Mouse (Mus musculus) telencephalon, adult 2 months (tissue): Measurements from ENCODE around the gene Alg14.

Experiments
- DNase-seq: peaks from one replicate; pipeline ENCODE4 v3.0.0-alpha.2; 2011; ENCODE audit warnings: low read depth, low spot score

Alg14 gene

GRCm38 (mm10) chr3:121364388-121364787, 72.8 kb downstream of the Alg14 start:
- DNase-seq, result no peak

GRCm38 (mm10) chr3:121365131-121365530, 73.6 kb downstream of the Alg14 start:
- no peak for DNase-seq

GRCm38 (mm10) chr3:121368616-121369015, 77.0 kb downstream of the Alg14 start:
- no peak for DNase-seq

GRCm38 (mm10) chr3:121369517-121369916, 77.9 kb downstream of the Alg14 start:
- DNase-seq, result no peak

GRCm38 (mm10) chr3:121370301-121370700, 78.7 kb downstream of the Alg14 start:
- no peak for DNase-seq

- DNase-seq, result no peak
Measured at GRCm38 (mm10) chr3:121370830-121371526, 79.4 kb downstream of the Alg14 start.

- DNase-seq, result no peak
Measured at GRCm38 (mm10) chr3:121371527-121372220, 80.1 kb downstream of the Alg14 start.

GRCm38 (mm10) chr3:121373897-121374441, 82.4 kb downstream of the Alg14 start:
- DNase-seq, result no peak

GRCm38 (mm10) chr3:121375541-121376129, 84.1 kb downstream of the Alg14 start:
- DNase-seq, result no peak

- DNase-seq, result no peak
Measured at GRCm38 (mm10) chr3:121378708-121379612, 87.4 kb downstream of the Alg14 start.

- no peak for DNase-seq
Measured at GRCm38 (mm10) chr3:121379699-121380098, 88.1 kb downstream of the Alg14 start.

- DNase-seq, result no peak
Measured at GRCm38 (mm10) chr3:121387471-121388009, 96.0 kb downstream of the Alg14 start.

- DNase-seq, result no peak
Measured at GRCm38 (mm10) chr3:121389366-121389765, 97.8 kb downstream of the Alg14 start.

GRCm38 (mm10) chr3:121389860-121390530, 98.4 kb downstream of the Alg14 start:
- DNase-seq, result no peak

- DNase-seq, result no peak
Measured at GRCm38 (mm10) chr3:121390724-121391123, 99.2 kb downstream of the Alg14 start.

- DNase-seq, result no peak
Measured at GRCm38 (mm10) chr3:121395588-121396295, 104.2 kb downstream of the Alg14 start.

GRCm38 (mm10) chr3:121396561-121396960, 105.0 kb downstream of the Alg14 start:
- no peak for DNase-seq

- no peak for DNase-seq
Measured at GRCm38 (mm10) chr3:121397007-121397406, 105.4 kb downstream of the Alg14 start.

- DNase-seq, result no peak
Measured at GRCm38 (mm10) chr3:121401384-121401783, 109.8 kb downstream of the Alg14 start.

- DNase-seq, result no peak
Measured at GRCm38 (mm10) chr3:121402096-121402495, 110.5 kb downstream of the Alg14 start.
